Mouse (Mus musculus) right cerebral cortex, adult 2 months (tissue): ENCODE results near the gene Tmem151b.

ENCODE experiments used
- DNase-seq, 2 experiments: peaks; one replicate each; pipeline ENCODE4 v3.0.0; 2021 to 2022; ENCODE audit warnings: low spot score in 2 of 2

Tmem151b gene

DNA sequence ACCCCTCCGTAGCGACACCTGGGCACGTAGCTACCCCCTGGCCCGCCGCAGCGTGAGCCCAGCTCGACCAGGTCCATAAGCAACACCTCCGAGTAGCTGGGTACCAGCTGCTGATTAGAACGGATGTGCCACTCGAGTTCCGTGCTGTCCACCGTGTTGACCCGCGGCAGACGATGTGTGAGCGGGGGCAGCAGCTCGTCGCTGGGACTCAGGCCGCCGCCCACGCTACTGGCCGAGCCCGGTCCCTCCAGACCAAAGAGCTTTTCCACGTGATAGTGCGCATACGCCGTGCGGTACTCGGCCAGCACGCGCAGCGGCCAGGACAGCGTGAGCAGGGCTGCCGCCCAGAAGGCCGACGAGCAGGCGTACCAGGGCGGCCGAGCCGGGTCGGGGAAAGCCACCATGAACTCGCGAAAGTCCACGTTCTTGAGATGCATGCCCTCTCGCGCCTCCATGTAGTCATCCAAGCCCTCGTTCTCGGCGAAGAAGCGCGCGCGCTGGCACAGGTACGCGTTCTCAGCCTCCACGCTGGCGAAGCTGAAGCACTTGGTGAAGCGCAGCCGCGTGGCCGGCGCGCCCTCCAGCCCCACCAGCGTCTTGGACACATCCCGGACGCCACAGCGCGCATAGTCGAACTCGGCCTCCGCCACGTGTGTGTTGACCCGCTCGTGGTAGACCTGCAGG, 4.1 kb downstream of the Tmem151b start:
- no peak for DNase-seq

DNA sequence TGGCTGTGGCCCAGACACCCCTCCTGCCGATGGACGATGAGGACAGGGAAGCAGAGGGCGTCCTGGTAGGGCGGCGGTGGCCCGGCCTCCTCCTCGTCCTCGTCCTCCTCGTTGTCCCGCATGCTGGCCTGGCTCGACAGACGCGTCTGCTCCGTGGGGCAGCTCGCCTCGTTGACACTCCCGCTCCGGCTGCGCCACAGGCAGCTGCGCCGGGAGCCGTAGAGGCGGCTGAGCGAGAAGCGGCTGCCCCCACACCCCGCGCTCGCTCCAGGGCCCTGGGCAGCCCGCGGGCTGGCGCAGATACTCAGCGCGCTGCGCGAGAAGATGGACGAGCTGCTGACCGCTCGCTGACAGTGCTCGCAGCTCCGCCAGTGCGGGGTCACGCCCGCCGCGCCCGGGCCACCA, 4.6 kb downstream of the Tmem151b start:
- no peak for DNase-seq

DNA sequence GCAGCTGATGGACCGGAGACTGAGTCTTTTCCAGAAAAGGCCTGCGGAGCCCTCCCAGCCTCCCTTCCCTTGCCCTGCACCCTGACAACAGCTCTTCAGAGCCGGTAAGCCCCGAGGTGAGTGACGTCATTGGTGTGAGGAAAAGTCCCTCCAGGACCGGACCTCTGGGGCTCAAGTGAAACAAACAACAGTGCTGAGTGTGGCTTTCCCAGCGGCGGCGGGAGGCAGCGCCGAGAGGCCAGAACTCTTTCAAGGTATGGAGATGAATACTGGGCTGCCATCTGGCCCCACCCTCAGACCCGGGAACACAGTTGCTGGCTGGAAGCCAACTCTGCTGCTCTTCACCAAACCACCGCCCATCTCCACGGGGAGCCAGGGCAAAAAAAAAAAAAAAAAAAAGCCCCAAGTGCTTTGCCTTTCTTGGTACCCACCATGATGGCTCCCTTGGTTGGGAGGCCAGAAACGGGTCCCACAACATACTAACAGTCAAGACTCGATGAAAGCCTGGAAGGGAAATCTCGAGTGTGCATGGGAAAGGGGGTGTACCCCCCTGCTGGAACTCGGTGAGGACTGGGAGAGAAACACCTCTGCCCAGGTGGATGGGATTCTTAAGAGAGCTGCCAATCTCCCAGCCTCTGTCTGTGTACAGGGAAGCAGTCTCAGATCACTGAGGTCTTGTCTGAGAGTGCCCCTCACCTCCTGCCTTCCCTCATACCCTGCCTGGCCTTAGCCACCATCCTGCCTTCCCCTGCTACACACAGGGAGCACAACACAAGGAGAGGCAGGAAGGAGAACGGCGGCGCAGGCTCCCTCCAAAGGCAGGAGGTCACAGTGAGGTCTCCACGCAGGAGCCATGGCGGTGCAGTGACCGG, 5.2 kb downstream of the Tmem151b start:
- DNase-seq, result no peak

DNA sequence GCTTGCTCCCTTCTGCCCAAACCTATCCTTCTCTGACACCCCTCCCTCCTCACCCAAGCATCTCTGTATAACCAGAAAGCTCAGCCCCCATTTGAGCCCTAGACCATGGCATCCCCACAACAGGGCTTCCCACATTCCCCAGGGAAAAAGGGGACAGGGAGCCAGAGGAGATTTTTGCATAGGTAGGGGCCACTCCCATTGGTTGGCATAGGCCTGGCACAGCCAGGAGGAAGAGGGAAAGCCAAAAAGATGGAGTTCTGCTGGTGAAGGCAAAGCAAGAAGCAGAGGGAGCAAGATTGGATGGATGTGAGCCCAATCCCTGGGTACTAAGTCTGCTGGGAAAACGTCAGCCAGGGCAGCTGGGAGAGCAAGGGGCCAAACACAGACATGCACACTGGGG, 6.4 kb downstream of the Tmem151b start:
- no peak for DNase-seq

DNA sequence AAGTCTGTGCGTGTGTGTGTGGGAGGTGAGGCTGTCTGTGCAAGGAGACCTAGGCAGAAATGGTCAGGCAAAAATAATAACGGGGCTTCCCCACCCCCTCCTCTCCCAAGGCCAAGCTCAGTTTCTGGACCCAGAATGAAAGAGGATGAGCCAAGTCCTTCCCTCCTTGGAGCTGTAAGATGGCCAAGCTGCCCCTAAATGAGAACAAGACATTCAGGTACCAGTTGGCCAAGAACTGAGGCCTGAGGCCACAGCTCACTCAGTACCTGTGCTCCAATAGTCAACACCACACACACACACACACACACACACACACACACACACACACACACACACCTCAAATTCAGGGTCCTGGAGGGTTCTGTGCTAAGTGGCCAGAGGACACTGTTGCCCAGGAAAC, 6.8 kb downstream of the Tmem151b start:
- no peak for DNase-seq

DNA sequence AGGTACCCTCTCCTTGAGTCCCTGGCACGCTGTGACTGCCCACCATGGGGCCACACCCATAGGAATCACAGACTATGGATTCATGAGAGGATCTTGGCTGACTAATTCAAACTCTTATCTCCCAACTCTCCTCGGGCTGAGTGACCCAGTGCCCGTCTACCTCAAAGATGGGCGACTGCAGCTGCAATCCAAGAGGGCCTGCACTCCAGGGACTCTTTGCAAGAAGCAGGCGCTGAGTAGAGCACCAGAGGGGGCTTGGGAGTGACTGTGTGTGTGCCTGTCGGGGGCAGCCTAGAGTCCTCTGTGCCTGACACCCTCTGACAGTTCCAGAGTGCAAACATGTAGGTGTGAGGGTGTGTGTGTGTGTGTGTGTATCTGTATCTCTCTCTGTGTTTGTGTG, 7.3 kb downstream of the Tmem151b start:
- DNase-seq, result no peak

DNA sequence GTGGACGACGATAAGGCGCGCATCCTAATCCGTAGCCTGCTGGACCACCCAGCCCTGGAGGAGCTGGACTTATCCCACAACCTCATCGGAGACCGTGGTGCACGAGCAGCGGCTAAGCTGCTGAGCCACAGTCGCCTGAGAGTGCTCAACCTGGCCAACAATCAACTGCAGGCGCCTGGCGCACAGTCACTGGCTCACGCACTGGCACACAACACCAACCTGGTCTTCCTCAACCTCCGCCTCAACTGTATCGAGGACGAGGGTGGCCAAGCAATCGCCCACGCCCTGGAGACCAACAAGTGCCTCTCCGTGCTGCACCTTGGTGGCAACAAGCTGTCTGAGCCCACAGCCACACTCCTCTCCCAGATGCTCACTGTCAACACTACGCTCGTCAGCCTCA, 9.8 kb downstream of the Tmem151b start:
- no peak for DNase-seq

DNA sequence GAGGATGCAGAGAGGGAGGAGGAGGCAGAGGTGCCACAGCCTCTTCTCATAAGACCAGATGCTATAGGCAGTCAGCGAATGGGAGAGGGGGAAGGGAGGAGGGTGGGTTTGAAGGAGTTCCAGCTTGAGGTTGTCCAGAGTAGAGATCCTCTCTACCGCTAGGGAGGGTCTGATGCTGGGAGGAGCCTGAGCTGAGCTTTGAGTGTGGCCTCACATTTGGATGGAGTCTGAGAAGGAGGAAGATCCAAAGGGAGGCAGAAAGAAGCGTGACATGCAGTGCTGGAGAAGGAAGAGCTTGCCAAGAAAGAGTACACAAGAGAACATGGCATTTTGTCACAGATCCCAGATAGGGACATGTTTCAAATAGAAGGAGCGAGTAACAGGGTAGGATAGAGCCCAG, 11.1 kb downstream of the Tmem151b start:
- DNase-seq, result no peak

DNA sequence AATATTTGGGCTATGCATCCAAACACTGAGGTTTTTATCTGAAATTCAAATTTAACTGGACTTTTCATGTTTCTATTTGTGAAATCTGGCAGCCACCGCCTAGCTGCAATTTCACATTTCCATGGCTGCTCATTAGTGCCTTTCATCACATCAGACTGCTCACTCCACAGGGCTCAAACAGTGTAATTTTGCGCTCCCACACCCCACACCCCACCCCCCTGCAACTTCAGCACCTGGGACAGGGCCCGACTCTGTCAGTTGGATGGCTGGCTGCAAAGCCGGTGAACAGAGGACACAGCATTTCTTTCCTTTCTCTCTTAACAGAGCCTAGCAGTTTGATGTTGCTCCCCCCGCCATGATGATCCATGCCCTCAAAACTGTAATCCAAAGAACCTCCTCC, 13.2 kb downstream of the Tmem151b start:
- no peak for DNase-seq

DNA sequence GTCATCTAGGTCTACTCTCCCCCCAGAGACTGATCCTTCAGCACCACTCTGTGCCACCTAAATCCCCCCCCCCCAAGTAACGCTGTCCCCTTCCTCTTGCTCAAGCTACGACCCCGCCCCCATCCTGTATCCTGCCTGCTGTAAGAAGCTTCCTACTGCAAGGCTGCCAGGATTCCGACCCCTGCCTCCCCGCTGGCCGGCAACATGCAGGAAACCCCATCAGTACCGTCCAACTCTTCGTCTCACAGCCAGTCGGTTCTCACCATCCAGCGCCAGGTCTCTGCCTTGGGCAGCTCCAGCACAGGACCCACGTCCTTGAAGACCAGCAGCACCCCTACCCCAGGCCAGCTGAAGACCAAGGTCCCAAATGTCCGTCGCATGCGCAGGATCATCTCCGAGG, 16.6 kb downstream of the Tmem151b start:
- no peak for DNase-seq

DNA sequence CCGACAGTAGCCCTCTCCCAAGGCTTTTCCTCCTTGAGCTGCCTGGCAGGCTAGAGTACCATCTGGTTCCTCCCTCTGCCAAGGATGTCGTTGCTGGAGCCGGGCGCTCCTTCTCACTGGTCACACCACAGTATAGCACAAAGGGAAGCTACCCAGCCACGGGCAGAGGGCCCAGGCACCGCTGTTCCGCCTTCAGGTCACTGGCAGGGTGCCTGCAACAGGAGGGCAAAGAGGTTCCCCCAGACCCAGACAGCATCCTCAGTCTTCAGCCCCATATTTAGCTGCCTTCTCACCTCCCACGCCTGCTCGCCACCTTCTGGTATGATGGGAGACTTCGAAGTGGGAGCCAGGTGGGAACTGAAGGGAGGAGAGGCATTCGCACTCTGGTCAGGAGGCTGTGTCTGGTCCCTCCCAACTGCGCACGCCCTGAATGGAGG, 19.1 kb downstream of the Tmem151b start:
- peak; percentile 84 to 86 for DNase-seq

DNA sequence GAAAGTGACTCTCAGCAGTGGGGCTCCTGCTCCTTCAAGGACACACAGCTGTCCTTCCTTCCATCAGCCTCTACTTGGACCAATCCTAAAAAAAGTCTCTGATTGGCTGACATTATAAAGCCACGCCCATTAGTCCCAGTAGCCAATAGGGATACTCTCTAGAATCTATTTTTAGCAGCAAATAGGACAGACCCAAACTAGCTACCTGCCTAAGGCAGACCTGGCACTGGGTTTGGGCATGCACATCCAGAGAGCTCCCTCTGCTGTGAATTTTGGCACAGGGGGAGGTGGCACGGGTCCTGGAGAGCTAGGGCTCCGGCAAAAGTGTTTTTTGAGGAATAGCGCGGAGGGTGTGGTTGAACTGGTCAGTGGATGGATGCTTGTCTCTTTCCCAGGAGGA, 22.9 kb downstream of the Tmem151b start:
- DNase-seq, result no peak

DNA sequence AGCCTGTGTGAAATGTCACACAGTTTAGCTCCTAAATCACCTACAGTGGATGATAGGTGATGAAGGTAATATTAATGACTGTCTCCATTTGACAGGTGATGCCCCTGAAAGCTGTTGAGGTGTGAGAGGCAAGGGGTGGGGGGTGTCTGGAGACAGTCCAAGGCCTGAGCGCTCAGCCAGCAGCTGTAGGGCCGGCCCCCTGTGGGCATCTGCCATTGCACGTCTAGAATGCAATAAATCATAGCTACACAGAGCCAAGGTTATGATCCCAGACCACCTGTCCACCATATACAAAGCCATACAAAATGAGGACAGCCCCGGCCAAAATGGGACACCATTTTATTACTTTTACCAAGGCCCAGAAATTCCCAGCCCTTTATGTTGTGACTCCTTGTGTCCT, 24.5 kb downstream of the Tmem151b start:
- DNase-seq, result no peak

DNA sequence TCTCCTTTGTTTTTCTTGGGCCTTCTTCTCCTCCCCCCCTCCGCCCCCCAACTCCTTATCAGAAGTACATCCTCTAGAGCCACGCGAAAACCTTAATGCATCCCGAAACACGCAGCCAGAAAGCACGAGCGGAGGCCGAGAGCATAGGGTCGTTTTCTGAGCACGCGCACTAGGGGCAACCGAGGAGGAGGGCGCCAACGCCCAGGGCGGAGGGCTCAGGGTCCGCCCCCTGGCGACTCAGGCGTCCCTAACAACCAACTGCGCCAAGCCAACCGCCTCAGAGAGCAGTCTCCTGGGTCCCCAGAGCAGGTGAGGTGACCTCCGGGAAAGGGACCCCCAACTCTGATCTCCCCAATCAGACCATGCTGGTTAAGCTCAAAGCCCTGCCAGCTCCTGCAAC, 26.2 kb downstream of the Tmem151b start, which contains the start of gene Tcte1:
TSS of gene Tcte1 (plus strand) at position 172 of the 400 bp plus-strand sequence.
- no peak for DNase-seq

DNA sequence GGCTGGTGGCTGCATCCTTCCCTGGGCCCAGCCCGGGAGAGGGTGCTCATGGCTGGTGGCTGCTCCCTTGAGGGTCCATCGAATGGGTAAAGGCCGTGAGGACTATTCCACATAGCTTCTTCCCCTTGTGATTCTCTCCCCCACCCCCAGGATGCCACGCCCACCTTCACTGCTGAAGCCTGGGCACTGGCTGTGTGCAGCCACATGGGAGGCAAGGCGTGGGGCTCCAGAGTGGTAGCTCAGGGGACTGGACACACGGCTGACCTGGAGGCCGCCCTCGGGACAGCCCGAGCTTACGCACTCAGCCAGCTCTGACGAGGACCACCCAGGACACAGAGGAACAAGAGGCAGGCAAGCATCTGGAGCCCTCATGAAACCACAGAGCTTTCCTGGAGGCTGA, 29.3 kb downstream of the Tmem151b start:
- no peak for DNase-seq

DNA sequence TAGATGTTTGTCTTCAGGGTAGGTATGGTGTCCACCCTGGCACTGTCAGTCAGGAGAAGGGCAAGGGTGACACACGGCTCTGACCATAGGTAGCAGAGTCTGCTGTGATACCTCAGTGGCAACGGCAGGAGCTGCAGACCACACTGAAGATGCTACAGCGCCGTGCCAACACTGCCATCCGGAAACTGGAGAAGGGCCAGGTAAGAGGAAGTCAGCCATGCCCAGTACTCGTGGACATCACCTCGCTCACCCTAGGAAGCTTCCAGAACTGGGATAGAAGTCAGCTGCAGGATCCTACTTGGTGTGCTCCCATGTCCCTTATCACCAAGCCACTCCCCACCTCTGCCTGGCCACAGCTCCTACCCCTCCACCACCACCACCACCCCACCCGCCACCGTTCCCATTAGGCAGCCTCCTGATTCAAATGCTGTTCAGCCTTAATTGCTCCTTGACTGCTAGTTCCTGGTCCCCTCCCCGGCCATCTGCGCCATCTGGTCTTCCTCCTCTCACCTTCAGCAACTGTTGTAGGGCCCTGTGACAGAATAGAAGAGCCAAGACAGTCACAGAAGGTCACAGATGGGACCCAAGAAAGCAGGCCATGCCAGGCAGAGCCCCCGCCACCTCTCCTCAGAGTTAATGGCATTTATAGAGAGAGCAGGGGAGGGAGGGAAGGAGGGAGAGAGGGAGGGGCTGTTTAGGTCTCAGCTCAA, 30.6 kb downstream of the Tmem151b start:
- DNase-seq, result no peak

DNA sequence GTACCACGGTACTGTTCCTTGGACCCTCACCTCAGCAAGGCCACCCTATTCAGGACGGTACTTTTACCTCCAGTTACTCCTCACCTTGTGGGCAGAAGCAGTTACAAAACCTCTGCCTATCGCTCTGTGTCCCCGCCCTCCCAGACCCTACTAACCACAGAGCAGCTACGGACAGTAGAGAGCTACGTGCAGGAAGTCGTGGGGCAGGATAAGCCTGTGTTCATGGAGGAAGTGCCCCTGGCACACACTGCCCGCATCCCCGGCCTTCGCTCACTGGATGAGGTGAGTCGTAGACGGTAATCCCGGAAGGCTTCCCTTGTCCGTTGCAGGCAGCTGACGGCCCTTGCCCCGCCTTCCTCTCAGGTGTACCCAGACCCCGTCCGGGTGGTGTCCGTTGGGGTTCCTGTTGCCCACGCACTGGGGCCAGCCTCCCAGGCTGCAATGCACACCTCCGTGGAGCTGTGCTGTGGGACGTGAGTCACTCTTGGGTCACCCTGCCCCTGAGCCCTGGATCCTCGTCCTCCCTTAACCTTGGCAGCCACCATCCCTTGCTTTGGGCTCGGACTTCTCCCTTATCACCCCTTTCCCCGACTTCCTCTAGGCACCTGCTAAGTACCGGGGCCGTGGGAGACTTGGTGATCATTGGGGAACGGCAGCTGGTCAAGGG, 31.8 kb downstream of the Tmem151b start:
- DNase-seq, result no peak

DNA sequence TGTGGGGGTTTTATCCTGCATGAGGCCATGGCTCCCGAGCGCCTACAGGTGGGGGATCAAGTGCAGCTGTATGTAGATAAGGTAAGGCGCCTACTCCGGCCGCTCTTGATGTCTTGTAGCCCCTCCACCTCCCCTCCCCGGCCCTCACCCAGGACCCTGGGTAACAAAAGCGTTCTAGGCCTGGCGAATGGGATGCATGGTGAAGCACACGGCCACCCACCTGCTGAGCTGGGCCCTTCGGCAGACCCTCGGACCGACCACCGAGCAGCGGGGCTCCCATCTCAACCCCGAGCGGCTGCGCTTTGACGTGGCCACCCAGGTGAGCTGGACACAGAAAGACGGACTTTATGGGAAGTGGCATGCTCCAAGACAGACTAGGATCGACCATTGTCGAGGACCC, 32.3 kb downstream of the Tmem151b start:
- DNase-seq, result no peak

DNA sequence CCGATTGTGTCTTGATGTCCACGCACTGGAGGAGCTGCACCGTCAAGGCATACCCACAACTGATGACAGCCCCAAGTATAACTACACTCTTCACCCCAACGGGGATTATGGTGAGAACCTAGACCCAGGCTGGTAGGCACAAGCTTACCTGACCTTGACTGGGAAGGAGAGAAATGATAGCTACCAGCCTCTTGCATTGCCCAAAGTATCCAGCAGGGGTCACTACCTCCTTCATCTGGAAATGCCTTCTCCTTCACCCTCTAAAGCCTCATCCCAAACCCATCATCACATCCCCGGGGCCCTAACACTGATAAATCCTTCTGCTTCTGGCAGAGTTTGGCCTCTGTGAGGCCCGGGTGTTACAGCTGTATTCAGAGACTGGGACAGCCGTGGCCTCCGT, 33.0 kb downstream of the Tmem151b start:
- DNase-seq, result peak; percentile 88 to 91

DNA sequence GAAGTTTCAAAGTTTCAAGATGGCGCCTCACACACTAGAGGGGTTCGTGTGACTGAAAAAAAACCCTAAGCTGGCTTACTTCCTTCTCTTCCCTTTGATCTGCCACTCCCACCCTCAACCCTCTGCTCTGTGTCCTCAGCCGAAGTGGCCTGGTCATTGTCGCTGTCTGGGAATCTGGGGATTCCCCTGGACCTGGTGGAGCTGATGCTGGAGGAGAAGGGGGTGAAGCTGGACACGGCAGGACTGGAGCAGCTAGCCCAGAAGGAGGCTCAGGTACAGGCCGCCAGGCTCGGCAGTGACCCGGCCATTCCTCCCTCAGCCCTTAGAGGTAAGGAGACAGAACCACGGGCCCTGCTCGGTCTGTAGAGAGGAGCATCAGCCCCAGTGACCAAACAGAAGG, 33.7 kb downstream of the Tmem151b start:
- no peak for DNase-seq

DNA sequence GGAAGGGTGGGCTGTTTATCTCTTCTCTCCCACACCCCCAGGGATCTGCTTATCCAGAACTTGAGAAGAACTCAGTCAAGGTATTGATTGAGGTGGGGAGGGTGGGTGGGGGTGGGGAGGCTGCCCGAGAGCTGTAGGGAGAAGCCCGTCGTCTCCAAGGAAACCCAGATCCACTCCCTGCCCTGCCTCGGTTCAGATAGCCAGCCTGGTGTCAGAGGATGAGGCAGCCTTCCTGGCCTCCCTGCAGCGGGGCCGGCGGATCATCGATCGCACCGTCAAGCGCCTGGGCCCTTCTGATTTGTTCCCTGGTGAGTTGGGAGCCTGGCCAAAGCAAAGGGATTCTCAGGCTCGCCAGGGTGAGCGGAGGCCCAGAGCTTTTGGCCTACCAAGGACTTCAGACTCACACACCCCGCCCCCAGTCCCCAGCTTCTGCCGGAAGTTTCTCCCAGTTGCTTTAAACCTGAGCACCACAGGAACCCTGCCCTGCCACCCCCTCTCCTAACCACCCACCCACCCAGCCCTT, 34.2 kb downstream of the Tmem151b start:
- DNase-seq, result no peak

DNA sequence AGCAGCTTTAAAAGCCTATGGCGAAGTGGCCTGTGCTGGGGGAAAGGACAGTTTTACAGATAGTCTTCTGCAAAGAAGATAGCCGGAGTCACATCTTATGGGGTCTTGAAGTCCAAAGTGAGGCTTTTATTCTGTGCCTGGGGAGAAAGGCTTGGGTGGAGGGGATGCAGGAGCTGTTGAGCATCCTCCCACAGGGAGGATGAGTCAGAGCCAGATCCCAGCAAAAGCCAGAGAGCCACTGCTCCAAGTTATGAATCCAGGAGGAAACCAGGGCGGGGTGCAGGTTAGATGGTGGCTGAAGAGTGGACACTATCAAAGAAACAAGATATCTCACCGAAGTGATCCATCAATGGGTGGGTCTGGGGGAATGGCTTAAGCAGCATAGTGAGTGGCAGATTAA, 37.7 kb downstream of the Tmem151b start:
- no peak for DNase-seq
